Mouse (Mus musculus) hematopoietic stem cell, adult 5-6 weeks (primary cell): ENCODE measurements around the gene Arid2. TPM values are rescaled to one million over a fixed set of nuclear protein-coding genes. Genes with fewer than 3 reads are reported as not detected.

Source experiments
- ATAC-seq, 2 experiments: fragments of 125-278 bp in 1 of 2; replicated peaks in 1 of 2; 2 replicates each; pipeline ENCODE4 v1.8.0; 2016 to 2017; ENCODE audit warnings: inconsistent platforms in 2 of 2, mild to moderate bottlenecking in 2 of 2, moderate number of reproducible peaks in 2 of 2, low read depth in 1 of 2, moderate TSS enrichment in 1 of 2; ENCODE audit not compliant: low FRiP score in 2 of 2, poor library complexity in 2 of 2, severe bottlenecking in 2 of 2, insufficient read depth in 1 of 2, low TSS enrichment in 1 of 2
- total RNA-seq: library from RNA; stranded (forward); fragments of 172-1452, 232-1000 nt; gene quantifications from 2 replicates; pipeline ENCODE4 v1.2.3, GENCODE M21; 2017

The Arid2 gene
- total RNA-seq, 1 experiment from 2014 or later: 51.4 TPM

DNA sequence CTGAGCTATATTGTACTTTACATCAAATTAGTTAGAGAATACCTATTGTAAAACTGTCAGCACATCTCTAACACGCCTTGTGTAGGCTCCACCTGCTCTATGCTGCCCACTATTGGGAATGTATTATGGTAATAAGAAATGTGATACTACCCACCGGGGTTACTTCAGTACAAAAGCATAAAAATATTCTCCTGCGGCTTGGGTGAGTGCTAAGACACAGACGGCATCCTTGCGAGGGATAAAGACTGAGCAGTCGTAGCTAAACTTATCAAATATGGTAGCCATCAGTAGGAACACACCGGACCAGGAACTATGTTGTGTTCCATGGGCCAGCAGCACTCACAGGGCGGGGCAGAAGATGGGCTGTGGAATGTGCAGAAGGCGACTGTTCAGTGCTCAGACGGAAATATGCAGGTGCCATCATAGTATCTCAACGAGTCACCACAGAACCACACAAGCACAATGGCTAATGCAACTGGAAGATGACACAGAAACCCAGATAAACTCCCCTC, 3.3 kb upstream of the Arid2 start:
- 0 out of 4 replicates have a peak, but pooled peaks of 1 of the 2 experiments have one; percentile 2 for ATAC-seq

- no peak for ATAC-seq
Observed at GRCm38 (mm10) chr15:96284711-96285322, 2.5 kb upstream of the Arid2 start.

DNA sequence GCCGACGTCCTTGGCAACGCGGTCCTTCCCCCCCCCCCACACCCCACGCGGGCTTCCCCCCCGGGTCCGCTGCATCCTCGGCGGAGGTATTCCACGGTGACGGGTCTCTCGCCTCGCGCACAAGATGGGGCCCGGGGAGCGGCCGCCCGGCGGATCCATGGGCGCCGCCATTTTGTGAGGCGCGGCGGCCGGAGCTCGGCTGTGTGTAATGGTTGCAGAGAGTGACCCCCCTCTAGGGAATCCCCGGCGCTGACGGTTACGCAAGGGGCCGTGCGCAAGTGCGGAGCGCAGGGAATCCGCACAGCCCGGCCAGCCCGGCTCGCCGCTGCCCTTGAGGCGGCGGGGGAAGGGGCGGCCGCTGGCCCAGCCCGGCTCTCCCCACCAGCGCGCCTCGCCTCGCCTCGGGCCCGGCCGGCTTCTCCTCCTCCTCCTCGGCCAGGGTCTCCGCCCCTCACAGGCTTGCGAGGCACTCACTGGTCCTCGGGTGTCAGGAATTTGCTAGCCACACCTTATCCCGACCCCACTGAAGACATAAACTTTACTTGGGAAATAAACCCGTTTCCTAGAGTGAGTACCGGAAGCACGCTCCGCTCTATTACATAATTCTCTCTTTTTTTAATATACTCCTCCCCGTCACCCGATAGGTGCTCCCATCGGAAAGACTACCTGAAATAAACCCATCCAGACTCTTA, 1.8 kb upstream of the Arid2 start:
- peak; percentile 54 to 61 for ATAC-seq

GRCm38 (mm10) chr15:96286015-96286934, 1.0 kb upstream of the Arid2 start:
- ATAC-seq: peak; percentile 50 to 56

DNA sequence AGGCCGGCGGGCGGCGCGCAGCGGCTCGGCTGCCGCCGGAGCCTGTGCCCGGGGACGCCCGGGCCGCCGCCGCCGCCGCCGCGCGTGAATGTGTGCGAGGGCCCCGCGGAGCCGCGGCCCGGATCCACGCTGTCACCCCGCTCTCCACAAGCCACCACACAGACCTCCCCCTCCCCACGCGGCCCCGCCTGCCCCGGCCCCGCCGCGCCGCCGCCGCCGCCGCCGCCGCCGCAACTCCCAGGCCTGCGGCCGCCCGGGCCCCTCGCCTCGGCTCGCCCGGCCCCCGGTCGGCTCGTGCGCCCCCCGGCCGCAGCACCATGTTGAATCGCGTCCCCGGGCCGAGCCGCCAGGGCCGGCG, 404 bp upstream of the Arid2 start:
- no peak for ATAC-seq

DNA sequence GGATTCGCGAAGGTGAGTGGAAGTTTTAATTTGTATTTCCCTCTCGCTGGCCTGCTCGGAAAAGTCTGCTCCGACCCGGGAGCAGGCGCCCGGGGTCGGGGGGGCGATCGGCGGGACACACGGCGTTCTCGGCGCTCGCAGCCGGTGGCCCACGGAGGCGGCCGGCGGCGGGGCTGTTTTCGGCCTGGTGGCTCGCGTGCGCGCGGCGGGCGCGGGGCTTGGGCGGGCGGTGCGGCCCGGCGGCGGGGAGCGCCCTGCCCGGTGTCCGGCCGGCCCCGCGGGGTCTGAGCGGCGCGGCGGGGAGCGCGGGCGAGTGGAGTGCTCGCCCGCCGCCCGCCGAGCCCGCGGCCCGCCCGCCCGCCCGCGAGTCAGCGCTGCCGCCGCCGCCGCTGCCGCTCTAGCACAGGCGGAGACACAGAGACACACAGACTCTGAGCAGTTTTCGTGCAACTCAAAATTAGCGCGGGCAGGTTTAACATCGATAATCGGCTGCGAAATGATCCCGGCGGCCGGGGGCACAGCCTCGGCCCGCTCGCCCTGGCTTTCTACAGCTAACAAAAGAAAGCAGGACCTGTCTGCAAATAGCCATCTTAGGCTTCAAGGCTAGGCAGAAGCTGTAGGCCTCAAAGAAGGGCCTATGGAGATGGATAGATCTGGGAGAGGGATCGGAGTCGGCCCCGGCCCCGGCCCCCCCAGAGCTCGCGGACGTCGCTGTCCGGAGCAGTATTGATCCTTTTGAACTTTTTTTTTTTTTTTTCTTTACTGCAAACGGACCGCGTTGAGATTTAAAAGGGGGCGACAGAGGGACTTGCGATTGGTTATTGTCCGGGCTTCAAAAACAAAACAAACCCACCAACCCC, 888 bp downstream of the Arid2 start:
- no peak for ATAC-seq

GRCm38 (mm10) chr15:96288836-96289390, 1.6 kb downstream of the Arid2 start:
- no peak for ATAC-seq

GRCm38 (mm10) chr15:96290001-96290400, 2.7 kb downstream of the Arid2 start:
- no peak for ATAC-seq

- ATAC-seq: no peak
Observed at GRCm38 (mm10) chr15:96293444-96293843, 6.1 kb downstream of the Arid2 start.

GRCm38 (mm10) chr15:96297078-96297590, 9.8 kb downstream of the Arid2 start:
- no peak for ATAC-seq

DNA sequence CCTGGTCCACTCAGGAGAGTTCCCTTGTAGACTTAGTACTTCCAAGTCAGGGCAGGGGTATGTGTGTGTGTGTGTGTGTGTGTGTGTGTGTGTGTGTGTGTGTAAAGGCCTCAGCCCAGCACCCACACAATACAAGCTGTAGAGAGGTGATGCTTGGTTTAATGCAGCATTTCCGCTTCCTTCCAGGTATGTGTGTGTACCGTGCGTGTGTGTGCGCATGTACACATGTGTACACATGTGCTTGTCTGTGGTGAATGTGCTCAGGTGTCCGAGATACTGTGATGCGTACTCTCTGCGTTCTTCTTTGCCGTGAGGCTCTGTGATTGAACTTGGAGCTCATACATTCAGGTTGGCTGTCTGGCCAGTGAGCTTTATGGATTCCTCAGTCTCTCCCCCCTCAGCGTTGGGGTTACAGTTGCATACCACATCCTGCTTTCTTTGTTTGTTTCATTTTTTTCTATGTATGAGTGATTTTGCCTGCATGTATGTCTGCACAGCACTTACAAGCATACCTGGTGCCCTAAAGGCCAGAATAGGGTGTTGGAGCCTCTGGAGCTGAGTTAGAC, 10.4 kb downstream of the Arid2 start:
- ATAC-seq: peak; percentile 41 to 42; a peak in 3 of 4 replicates

DNA sequence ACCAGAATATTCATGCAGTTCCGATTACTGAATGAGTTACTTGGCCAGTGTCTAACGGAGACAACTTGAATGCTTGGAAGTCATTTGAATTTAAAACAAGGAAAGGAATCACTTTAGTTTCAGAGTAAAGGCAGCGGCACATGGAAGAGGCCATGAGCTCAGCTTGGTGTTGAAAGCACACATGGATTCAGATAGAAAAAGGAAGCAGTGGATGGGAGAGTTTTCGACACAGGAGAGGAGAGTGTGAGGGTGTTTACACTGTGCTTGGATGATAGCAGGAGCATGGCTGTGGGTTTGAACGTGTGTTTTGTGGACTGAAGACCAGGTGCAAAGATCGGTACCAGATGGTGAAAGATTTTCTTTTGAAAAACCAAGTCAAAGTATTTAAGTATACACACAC, 22.0 kb downstream of the Arid2 start:
- peak in 1 of 2 experiments; percentile 17; a peak in 1 of 4 replicates for ATAC-seq

- ATAC-seq: peak in 1 of 2 experiments; percentile 48; a peak in 1 of 4 replicates
Observed at GRCm38 (mm10) chr15:96312902-96313301, 25.6 kb downstream of the Arid2 start.

DNA sequence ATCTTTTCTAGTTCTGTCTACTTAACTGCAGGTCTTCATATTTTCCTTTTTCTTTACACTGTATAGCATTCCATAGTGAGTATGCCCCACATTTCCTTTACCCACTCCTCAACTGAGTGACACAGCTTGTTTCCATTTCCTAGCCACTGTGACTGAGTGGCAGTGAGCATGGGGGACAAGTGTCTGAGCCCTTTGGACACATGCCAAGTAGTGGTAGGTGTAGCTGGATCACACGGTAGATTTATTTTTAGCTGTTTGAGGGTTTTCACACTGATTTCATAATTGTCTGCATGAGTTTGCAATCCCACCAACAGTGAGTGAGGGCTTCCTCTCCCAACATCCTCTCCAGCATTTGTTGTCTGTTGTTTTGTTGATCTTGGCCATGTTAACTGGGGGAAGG, 28.3 kb downstream of the Arid2 start:
- ATAC-seq: peak; percentile 42 to 45; a peak in 3 of 4 replicates

DNA sequence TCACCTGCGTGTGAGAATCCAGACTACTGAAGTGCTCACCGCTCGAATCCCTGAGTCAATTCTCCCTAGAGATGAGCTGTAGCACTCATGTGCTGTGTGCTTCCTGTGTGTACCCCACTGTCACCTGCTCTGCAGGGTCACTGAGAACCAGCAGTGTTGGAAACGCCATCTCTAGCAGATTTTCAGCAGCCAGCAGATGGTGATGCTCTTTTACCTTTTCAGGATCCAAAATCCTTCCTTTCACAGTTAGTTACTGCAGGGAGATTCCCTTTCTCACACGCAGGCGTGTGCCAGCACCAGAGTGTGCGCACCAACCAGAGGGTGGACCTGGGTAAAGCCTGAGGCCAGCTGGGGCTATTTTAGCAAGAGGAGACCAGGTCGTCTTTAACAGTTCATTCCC, 32.0 kb downstream of the Arid2 start:
- ATAC-seq: no peak

GRCm38 (mm10) chr15:96325726-96326328, 38.5 kb downstream of the Arid2 start:
- ATAC-seq: no peak
